Mouse (Mus musculus) embryonic fibroblast, embryonic 13.5 days (primary cell): ENCODE measurements at regions not wholly inside any gene's neighbourhood (a gene's known extent, or its start where the extent isn't known, plus 50 kb on each side); places are given as distances from the start of the nearest gene placed in this dataset.

Experiments
- H3K27ac ChIP-seq: 2 replicates; pipeline ENCODE4 v1.5.1; 2012; ENCODE audit warnings: low read length, control low read depth, inconsistent platforms; ENCODE audit not compliant: insufficient read depth
- H3K4me1 ChIP-seq: 2 replicates; pipeline ENCODE4 v1.6.1; 2011; ENCODE audit warnings: low read length; ENCODE audit not compliant: control insufficient read depth, insufficient read depth
- H3K4me3 ChIP-seq: 2 replicates; pipeline ENCODE4 v1.5.1; 2011; ENCODE audit warnings: mild to moderate bottlenecking, control low read depth, low read length; ENCODE audit not compliant: insufficient read depth
- CTCF ChIP-seq: IDR thresholded peaks from 2 replicates; pipeline ENCODE4 v1.5.1; 2011; ENCODE audit warnings: mild to moderate bottlenecking, control low read depth, low read length, moderate library complexity, borderline replicate concordance; ENCODE audit not compliant: insufficient read depth
- POLR2A ChIP-seq: IDR thresholded peaks from 2 replicates; pipeline ENCODE4 v1.6.1; 2011; ENCODE audit warnings: low read depth, mild to moderate bottlenecking, control low read depth, low read length, moderate library complexity

DNA sequence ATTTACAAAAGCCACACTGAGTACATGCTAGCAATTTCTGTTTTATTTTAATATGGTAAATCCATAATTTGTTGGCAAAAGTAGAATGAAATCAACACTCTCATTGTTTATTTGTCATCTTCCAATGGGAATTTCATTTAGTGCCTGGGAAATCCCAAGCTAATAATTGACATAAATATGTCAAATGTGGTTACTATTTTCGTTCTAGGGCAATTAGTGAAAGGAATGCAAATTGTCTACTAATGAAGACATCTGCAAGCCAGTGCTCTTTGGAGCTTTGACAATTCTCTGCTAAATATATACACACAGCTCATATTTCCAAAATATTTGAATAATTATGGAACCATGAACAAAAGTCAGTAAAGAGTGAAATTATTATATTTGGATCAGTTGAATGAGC lies 134.8 kb upstream of the 4933436I01Rik start:
- no peak overlapping the region for H3K27ac ChIP-seq
- no peak overlapping the region for H3K4me3 ChIP-seq
- H3K4me1 ChIP-seq, result no peaks in the 10 kb centered on the region
- TF ChIP-seq POLR2A, result no peak
- TF ChIP-seq CTCF, result no peak

- Histone ChIP-seq H3K4me1 (no peaks in the 10 kb centered on the region), H3K4me3 (no peak overlapping the region), H3K27ac (peak overlapping the region; percentile 68; the same call in 1 of the 2 replicates)
- TF ChIP-seq CTCF (no peak), POLR2A (no peak)
Observed at GRCm38 (mm10) chrX:68043990-68044740, 122.9 kb upstream of the 4933436I01Rik start.
